Mouse (Mus musculus) hematopoietic stem cell, adult 5-6 weeks (primary cell): ENCODE results near the gene Gm8871. TPM values are rescaled to one million over a fixed set of nuclear protein-coding genes. Genes with fewer than 3 reads are reported as not detected.
"Not testable (repeated sequence)": the region's sequence is repeated elsewhere in the genome, so short reads cannot be mapped to it uniquely, and the experiment has no call there.

Experiments
- ATAC-seq, 2 experiments: fragments of 125-278 bp in 1 of 2; replicated peaks in 1 of 2; 2 replicates each; pipeline ENCODE4 v1.8.0; 2016 to 2017; ENCODE audit warnings: inconsistent platforms in 2 of 2, mild to moderate bottlenecking in 2 of 2, moderate number of reproducible peaks in 2 of 2, low read depth in 1 of 2, moderate TSS enrichment in 1 of 2; ENCODE audit not compliant: low FRiP score in 2 of 2, poor library complexity in 2 of 2, severe bottlenecking in 2 of 2, insufficient read depth in 1 of 2, low TSS enrichment in 1 of 2
- total RNA-seq: library from RNA; stranded (forward); fragments of 172-1452, 232-1000 nt; gene quantifications from 2 replicates; pipeline ENCODE4 v1.2.3, GENCODE M21; 2017

Gm8871 gene
- total RNA-seq, result 1.1 TPM in 1 of 2 replicates, not detected in the other

- ATAC-seq, result not testable (repeated sequence)
These were observed at the start of gene Gm8871, which contains the start of gene Gm8857 for GRCm38 (mm10) chr5:10947505-10947904. TSS of gene Gm8871 (plus strand) at chr5:10947805. TSS of gene Gm8857 (plus strand) at chr5:10947807.

GRCm38 (mm10) chr5:10953512-10953911 is 5.9 kb downstream of the Gm8871 start:
- not testable (repeated sequence) for ATAC-seq

GRCm38 (mm10) chr5:10958057-10958456 is 10.5 kb downstream of the Gm8871 start:
- ATAC-seq, result not testable (repeated sequence)

Other genes starting within 250 kb of the Gm8871 start
- 0.20 TPM in 1 of 2 replicates, not detected in the other for gene Gm8857, start within 50 bp of the Gm8871 start, total RNA-seq
- gene Gm8879, start 179.8 kb downstream of the Gm8871 start, total RNA-seq, result 7.9 TPM in 1 of 2 replicates, not detected in the other
- not detected in 2 replicates for gene Gm5861, start 235.3 kb downstream of the Gm8871 start, total RNA-seq